Mouse (Mus musculus) G1E (cell line): ENCODE measurements at regions not wholly inside any gene's neighbourhood (a gene's known extent, or its start where the extent isn't known, plus 50 kb on each side); places are given as distances from the start of the nearest gene placed in this dataset.

Experiments
- CTCF ChIP-seq: IDR thresholded peaks from 2 replicates; pipeline ENCODE4 v1.5.1; 2012; ENCODE audit warnings: low read depth, low read length, inconsistent platforms, mixed read lengths
- GATA1 ChIP-seq: IDR thresholded peaks from 2 replicates; pipeline ENCODE4 v1.6.1; 2012; ENCODE audit warnings: borderline replicate concordance, low read length, inconsistent platforms, mixed read lengths

- no peak for TF ChIP-seq CTCF
- no peak for TF ChIP-seq GATA1
These were observed 450.6 kb downstream of the Cenpc1 start for GRCm38 (mm10) chr5:85614783-85615182.
